Mouse (Mus musculus) hindlimb bud, embryonic 11.5 days (tissue): ENCODE results near the gene Emp2.

ENCODE experiments used
- DNase-seq: peaks from one replicate; pipeline ENCODE4 v3.0.0-alpha.2; 2012; ENCODE audit warnings: low read depth, low spot score; ENCODE audit errors: extremely low spot score

Emp2 gene

DNA sequence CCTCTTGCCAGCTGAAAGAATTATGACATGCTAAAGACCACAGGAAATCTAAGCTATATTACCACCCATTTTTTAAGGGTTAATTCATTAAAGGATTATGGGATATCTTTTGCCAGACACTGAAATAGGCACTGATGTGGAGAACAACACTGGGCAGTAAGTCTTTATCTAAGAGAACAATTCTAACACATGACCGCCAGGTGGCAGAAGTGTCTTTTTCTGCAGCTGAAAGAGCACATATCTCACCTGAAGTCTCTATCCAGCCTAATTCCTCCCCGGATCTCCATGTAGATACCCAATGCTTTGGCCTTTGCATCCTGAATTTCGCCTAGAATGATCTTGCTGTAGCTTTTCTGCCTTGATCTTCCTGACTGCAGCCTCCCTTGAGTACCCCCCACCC lies 41.5 kb downstream of the Emp2 start:
- DNase-seq: peak; percentile 39

DNA sequence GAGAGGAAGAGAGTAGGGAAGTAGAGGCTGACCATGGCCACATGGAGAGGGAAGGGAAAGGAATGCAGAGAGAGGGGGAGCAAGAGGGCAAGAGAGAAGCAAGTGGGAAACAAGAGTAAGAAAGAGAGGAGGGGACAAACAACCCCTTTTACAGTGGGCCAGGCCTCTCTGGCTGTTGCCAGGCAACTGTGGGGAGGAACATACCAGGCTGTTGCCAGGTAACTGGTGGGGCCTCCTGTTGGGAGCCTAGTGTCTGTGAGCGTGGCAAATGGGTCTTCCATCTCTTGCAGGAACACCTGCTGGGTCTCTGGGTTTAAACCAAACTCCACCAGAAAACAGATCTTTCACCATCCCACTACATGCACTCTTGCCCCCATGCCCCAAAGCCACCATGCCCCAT lies 59.8 kb downstream of the Emp2 start:
- no peak for DNase-seq

DNA sequence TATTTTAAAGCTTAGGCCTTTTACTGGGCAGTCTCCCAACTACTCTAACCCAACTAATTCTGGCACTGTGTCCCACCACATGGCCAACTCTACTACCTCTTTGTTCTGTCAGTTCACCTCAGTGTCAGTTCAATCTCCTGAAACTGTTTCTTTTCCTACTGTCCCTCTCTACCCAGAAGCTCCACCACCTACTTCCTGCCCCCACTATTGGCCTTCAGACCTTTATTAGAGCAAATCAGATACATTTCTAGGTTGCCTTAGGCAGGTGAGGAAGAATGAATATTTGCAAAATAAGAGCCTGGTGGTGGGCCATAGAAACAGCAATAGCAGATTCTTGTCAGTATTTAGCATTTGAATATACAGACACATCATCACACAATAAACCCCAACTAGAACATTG lies 77.2 kb downstream of the Emp2 start:
- no peak for DNase-seq
